Mouse (Mus musculus) cerebellum, postnatal 14 days (tissue): Measurements from ENCODE around the gene Rcsd1.

ENCODE experiments used
- DNase-seq, 2 experiments: peaks; one replicate each; pipeline ENCODE4 v3.0.0; 2021; ENCODE audit warnings: mixed read lengths in 2 of 2

Gene Rcsd1

DNA sequence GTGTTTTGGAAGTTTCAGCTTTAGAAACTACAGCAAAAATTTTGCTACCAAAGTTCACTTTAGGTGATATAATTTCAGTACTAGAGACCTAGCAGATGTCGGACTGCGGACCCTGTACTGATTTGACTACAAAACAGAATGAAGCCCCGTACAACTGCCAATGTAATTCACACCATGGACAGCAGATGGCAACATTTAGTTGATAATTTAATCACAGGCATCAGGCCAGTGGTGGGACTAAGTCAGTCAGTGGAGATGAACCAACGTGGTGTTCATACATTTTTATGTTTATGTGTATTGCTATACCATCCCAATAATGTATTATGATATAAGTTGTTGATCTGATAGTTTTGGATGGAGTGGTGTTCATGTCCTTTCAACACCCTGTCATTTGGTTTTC, 48.8 kb downstream of the Rcsd1 start:
- DNase-seq: peak; percentile 83 to 84

DNA sequence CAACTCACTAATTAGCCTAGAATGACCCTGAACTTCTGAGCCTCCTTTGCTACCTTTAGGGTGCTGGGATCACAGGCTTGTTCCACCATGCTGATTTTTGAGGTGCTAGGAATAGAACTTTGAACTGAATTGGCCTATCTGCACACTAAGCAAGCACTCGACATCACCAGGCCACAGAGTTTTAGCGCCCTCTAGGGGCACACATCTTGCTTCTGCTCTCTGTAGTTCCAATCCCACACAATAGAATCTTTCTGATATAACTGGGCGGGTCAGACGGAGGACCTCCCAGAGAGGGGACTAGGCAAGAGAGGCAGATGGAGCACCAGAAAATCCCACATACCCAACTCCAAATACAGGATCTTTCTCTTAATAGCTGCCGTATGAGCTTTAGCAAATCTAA, 51.0 kb downstream of the Rcsd1 start:
- peak; percentile 87 for DNase-seq

DNA sequence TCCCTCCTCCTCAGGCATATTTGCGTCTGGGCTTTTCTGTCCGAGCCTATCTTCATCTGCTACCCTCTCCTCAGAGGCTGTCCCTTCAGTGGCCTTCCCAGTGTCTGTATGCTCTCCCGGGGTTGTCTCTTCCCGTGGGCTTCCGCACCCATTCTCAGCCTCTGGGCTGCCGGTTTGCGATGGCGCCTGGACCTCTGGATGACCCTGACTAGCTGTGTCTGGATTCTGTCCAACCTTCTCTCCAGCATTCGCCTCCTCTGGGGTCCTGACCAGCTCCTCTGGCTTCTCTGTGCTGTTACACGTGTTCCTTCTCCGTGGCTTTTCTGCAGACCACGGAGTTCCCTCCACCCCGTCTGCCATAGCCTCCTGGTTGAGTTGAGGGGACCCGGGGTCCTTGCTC, 54.1 kb downstream of the Rcsd1 start:
- DNase-seq: no peak

DNA sequence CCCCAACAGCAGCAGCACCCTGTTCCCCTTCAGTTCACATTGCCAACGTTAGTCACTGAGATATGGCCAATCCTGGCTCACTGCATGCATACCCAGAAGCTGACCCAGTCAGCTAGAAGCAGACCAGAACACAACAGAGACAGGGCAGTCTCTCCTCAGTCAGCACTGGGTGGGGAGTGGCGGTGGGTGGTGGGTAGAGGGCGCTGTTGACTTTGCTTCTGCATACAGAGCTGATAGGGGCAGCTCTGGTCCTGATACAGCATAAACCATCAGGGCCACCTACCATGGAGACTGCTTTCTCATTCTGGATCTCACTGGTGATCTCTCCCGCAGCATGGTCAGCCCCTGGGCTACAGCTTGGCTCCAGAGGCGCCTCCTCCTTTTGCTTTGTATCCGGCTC, 54.5 kb downstream of the Rcsd1 start:
- peak in 1 of 2 experiments; percentile 50 for DNase-seq

DNA sequence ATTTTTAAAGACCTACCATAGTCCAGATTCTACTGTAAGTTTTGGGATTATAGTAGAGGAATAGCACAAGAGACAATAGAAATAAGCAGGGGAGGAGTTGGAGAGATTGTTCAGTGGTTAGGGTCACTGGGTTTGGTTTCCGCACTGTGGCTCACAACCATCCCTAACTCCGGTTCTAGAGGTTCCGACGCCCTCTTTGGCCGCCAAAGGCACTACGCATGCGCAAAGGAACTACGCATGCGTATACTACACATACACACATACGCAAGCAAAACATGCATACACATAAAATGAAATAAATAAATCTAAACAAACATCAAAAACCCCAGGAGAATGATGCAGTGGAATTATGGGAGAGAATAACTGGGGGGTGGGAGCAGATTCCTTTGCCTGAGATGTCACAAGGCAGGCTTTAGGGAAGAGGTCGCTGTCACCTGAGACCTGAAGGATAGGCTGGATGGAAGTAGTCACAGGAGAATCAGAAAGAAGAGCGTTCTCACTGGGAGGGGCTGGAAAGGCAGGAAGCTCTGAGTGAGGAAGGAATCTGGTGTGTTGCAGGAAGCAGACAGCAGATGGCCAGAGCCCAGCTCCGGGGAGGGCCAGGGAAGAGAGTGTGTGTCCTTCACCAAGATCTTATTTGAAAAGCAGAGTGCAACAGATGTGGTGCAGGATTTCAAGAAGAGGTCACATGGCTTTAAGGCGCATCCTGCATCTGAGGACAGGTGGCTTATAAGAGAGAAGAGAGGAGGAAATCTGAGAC, 56.3 kb downstream of the Rcsd1 start:
- peak; percentile 45 to 61 for DNase-seq

DNA sequence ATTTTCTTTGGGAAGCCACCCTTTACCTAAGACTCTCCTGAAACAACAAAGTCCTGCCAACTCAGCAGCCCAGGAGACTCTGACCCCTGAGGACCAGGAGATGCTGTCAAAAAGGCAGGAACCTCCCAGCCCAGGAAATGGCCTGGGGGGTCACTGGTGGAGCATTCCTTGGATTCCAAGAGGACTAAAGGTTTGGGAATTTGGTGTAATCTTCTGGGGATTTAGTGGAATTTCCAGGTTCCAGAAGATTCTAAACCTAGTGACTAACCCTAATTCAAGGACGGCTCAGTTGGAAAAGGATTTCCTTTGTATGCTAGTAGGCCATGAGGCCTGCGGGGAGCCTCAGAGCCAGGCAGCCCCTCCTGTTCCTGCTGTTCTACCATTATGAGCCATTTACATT, 57.0 kb downstream of the Rcsd1 start:
- DNase-seq: no peak

DNA sequence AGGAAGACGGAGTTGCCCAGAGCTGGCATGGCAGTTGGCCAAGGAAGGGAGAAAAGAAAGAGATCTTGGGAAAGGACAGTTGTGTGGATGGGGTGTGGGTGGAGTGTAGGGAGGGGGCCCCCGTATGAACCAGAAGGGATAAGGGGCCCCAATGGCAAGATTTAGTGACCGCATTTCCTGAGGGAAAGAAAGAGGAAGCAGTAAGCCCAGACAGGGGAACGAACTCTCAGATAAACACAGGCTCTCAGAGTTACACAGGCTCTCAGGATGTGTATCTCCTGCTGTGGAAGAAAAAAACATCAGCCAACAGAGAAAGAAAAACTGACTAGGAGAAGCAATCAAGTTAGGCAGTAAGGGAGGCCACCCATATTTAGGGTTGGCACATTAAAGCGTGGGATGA, 58.4 kb downstream of the Rcsd1 start:
- DNase-seq: no peak

DNA sequence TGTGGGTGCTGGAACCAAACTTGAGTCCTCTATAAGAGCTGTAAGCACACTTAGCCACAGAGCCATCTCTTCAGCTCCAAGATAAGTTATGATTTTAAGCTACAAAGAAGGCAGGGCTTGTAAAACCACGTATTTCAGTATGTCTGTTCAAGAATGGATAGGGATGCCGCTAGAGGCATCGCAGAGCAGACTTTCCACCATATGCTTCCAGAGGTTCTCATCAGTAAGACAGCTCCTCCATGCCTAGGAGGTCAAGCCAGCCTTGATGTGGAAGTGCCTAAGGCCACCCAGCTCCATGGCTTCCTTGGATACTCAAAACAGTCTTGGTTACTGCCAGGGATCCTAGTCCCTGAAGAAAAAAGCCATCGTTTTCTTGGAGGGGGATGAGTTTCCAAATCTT, 64.5 kb downstream of the Rcsd1 start:
- DNase-seq: no peak

DNA sequence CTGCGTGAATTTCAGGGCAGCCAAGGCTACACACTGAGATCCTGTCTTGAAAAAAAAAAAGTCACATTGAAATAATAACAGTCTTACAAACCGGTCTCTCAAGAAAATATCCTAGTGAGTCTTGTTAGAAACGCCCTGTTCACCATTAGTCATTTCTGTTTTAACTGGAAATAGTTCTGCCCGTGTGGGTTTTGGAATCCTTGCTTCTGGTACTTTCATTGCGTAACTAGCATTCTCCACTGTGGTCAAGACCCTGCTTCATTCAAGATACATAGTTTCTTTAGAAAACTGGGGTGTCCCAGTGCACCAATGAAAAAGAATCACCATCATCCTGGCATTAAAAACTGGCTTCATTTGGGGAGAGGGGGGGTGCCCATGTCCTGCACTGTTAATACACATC, 65.8 kb downstream of the Rcsd1 start:
- no peak for DNase-seq

DNA sequence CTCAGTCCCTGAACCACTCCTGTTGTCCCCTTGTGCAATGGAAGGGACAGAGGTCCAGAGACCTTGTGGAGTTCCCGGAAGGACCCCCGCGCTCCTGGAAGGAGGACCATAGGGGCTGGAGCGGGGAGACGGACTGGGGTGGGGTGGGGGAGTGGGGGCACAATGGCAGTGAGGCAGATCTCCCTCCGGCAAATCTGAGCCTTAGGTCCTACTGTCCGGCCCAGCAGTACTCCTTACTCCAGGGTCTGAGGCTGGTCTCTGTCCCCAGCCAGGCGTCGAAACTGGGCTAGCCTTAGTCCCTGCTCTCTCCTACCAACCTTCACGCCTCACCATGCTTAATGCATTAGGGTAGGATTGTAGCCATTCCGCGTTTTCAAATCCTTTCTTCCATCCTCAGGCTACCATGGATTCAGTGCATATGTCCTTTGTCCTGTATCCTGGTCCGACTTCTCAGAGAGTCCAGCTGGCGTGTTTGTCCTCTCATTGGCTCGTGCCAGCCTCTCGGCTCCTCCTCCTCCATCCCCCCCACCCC, 66.7 kb downstream of the Rcsd1 start:
- DNase-seq: peak; percentile 80 to 81

DNA sequence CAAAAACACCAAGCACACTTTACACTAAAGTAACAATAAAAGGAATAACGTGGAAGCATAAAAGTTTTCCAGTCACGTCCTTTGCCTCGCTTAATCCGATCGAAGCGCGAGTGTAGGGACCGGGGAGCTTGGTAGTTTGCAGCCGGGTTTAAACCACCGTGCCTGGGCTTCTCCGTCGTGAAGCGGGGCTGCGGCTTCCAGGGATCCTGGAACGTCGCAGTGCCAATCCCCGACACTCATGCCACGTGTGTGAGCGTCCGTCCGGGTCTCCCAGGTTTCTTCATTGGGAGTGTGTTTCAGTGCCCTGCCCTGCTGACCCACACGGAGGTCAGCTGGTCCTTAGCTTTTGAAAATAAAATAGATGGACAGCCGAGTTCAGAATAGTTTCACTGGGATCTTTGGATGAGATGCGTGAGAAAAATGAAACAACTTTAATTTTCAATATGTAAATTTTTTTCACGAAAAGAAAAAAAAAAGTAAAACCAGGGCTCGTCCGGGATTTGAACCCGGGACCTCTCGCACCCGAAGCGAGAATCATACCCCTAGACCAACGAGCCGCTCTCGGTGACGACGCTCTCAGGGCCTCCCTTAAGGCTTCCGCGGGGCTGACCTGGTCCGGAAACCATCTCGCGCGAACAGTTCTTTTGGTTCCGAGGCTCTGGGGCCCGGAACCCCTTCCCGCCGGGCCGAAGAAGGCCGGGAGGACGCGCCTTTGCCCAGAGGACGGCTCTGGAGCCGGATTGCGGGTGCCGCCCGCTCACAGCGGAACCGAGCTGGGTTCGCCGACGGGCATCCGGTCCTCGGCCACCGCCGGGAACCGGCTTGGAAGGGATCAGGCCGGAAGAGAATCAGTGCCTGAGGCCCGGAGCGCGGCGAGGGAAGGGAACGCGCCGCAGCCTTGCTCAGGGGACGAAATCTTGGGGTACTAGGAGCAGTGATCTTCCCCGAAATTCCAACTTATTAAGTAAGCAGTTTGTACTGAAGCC, 67.5 kb downstream of the Rcsd1 start:
- peak; percentile 95 to 97 for DNase-seq

DNA sequence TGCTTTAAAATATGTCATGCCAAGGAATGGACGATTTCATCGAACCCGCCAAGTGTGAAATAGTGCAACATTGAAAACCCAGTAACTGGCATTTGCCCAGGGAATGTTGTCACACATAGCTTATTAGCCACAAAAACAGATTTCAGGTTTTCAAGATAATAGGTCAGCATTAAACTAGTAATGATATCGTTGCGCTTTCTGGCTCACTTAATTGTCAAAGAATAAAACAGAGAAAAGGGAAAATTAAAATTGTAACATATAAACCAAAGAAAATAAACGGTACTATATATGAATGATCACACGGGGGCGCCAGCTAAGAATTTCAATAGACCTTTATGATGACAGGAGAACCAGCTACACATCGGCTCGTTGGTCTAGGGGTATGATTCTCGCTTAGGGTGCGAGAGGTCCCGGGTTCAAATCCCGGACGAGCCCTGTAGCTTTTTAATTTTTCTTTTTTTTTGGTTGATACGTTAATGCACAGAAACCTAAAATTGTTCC, 68.2 kb downstream of the Rcsd1 start:
- peak; percentile 86 for DNase-seq

DNA sequence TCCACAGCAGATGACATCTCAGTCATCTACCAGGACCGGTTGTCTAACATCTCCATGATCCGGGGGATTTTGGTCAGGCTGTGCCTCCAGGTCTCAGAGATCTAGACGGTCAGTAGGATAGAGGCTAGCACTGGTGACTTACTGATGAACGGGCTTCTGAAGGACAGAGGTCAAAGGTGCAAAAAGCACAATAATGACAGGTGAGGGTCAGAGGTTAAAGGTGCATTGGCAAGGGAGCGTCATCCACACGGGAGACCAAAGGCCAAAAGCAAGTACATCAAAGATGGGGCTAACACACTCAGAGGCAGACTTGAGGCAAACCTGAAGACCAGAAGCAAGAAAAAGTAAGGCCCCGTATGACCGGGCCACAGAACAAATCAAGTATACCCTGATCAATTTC, 73.3 kb downstream of the Rcsd1 start:
- DNase-seq: no peak

DNA sequence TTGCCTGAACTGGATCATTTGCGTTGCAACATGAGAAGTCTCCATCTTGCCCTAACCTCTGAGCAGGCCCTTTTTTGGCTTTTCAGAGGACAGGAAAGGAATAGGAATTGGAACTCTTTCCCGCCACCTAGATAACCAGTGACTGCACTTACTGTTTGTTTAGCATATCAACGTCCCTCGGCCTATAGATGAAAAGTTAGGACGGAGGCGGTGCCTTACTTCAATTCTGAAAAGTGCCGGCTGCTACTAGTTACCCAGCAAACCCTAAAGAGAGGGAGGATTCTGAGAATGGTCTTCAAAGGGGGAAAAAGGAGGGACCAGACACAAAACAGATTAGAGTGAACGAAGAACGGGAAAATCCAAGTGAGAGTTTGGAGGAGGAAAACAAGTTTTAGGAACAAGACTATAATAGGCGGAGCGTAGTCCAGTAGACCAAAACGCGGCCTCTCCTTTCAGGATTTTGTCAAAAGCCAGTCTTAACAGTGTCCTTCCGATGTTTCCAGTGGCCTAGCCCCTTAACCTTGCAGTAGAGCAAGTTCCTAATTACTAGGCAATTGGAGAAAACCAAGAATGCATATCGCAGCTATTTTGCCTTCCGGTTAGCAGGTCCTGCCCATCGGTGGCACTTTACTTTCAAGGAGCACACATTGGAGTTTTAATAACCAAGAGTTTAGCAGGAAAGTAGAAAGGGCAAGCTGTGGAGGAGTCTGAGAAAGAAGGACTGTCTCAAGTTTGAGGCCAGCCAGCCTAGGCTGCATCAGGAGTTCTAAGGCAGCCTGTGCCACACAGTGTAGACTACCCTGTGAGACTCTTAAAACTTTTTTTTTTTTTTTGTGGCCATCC, 74.3 kb downstream of the Rcsd1 start:
- no peak for DNase-seq

DNA sequence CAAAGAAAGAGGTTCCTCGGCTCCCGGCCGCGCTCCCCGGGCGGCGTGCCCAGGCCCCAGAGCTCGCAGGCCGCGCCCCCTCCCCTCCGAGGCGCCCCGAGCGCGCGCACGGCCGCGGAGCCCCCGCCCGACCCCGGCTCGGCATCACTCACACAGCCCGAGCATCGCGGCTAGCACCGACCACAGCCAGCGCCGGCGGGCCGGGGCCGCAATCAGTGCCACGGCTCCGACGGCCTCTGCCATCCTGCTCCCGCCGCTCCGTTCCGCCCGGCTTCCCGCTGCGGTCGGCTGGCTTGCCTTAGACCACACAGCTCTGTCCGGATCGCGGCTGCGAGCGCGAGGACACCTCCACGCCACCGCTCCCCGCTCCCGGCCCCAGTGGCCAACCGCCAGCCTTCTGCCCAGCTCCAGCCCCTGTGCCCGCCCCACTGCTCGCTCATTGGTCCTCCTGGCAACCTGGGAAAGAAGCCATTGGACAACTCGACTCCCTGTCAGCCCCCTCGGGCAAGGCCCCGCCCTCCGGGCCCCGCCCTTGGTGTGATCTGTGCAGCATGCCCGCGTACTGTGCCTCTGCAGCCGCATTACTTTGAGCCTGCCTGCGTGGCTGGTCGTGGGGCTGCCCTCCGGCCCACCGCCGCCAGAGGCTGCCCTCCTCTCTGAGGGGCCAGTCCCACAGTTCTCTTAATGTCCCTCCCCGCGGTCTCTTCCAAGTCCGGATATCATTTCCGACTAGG, 75.2 kb downstream of the Rcsd1 start, which contains the start of gene Mpzl1:
Mpzl1 (minus strand) TSS at position 388 of the 734 bp plus-strand sequence.
- peak; percentile 100 for DNase-seq

DNA sequence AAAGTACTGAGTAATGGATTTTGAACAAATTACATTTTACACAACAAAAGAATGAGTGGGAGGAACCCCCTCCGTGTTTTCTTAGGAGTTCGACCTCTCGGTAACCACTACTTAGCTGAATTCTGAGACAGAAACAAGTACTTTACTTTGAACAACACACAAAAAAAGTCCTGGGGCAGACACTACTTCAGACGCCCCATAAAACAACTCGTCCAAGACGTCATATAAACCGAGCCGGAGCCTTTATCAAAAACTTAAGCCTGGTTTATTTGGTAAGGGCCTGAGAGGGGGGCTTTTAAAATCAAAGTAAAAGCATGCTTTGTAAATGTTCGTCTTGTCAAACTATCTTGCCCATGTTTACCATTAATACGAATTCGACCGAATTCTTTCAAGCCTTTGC, 76.2 kb downstream of the Rcsd1 start:
- DNase-seq: no peak

DNA sequence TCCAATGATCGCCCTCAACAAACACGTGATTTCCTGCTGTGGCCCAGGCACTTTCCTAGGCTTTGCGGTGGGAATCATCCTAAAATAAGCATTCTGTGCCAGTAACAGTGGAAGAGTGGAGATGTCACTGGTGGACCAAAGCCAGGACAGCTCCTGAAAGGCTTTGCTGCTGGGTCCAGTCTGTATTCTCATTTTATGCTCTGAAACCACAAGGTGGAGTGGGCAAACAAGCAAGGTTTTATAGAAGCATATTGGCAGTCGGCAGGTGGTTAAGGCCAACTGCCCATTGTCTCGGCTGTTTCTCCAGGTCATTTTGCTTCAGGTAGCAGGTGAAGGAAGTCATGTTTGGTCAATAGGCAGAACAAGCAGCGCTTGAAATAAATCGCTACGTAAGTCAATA, 78.4 kb downstream of the Rcsd1 start:
- DNase-seq: peak; percentile 77 to 81

DNA sequence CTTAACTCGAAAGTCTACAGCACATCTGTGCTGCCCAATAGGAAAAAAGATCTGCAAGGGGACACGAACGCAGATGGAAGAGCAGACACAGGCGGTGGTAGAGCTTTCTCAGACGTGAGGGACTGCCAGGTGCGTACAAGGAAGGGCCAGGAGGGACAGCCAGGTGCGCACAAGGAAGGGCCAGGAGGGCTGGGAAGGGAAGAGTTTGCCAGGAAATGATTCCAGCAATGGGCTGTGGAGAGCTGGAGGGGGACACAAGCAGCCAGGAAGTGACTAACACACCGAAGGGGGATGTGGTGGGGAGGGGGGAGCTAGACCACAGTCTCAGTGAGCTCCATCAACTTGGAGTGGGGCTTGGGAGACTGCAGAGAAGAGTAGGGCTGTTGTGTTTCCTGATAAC, 79.6 kb downstream of the Rcsd1 start:
- peak; percentile 60 for DNase-seq

DNA sequence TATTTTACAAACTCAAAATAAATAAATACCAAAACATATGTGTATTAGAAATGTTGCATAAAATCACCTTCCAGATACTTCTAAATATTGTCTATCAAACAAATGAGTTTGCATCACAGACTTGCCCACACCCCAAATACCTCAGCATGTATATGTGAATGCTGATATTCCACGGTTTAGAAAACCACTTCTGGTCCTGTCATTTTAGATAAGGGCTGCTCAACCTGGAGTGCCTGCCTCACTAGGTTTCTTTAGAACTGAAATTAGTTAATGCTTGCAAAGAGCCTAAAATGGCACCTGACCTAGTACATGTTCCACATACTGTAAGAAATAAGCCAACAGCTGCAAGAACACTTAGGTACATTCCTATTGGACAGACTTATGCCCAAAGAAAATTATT, 81.0 kb downstream of the Rcsd1 start:
- no peak for DNase-seq

DNA sequence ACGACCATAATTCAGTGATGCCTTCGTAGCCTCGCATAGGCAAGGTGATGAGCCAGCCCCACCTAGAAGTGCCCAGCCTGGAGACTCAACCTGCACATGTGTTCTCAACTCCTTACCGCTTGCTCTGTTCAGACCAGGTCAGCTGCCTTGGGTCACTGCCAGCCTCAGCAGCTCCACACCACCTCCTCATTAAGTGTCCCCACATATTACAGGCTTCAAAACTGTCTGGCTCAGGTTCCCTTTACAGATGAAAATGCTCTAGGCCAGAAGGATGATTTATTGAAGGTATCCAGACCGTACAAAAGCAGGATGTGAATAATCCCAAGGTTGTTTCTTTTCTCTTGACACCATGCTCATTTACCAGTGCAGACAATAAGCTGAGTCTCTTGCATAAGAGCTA, 83.7 kb downstream of the Rcsd1 start:
- no peak for DNase-seq

DNA sequence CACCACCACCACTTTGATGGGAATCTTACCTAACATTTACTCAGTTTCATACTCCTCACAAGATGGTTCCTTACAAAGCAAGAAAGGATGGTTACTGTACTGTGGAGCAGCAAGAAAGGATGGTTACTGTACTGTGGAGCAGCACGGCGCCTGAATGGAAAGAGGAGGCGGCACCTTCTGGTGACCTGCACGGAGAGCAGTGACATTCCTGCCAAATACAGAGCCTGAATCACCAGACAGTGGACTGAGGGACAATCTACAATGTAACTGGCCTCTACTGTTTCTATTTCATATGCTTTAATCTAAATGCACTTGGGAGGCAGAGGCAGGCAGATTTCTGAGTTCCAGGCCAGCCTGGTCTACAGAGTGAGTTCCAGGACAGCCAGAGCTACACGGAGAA, 84.5 kb downstream of the Rcsd1 start:
- no peak for DNase-seq

DNA sequence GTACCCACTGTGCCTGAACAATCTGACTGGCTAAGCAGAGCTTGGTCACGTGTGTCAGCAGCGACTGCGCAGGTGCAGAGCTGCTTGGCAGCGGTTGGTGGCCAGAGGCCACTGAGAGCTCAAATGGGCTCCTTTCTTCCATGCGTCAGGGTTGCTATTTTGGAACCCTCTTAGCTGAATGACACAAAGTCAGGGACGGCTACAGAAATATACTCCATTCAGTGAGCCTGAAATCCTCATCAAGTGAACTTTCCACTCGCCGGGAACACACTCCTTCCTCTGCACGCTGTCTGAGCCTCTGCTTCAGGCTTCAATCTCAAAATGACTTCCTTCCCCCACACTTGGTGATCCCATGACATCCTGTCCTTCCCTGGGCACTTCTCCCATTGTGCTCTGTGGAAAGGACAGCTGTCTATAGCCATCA, 91.3 kb downstream of the Rcsd1 start:
- peak; percentile 45 to 61 for DNase-seq
